Mouse (Mus musculus): ENCODE data around the gene Slc2a10. TPM values are rescaled to one million over a fixed set of nuclear protein-coding genes. Genes with fewer than 3 reads are reported as not detected.

Gene Slc2a10
- polyA plus RNA-seq (2014; fragmentation: Nextera tagmentation; extraction: Ambion mirVana) = 10.4 and 11.7 TPM in 2 replicates

GRCm38 (mm10) chr2:165503259-165504203, at the start of gene Slc2a10:
Gene Slc2a10 (plus strand): TSS chr2:165503787.
- DNase-seq (ENCODE audit: low spot score) = peak; percentile 78
- Histone ChIP-seq H3K27me3 (replicated peaks; ENCODE audit: control insufficient read depth, insufficient read depth, low read length) (no peaks in the 10 kb centered on the region), H3K9me3 (ENCODE audit: control insufficient read depth, low read length) (no peaks in the 10 kb centered on the region), H3K27ac (replicated peaks; ENCODE audit: low read depth, low read length) (peak within 1 kb of the TSS; percentile 75), H3K4me2 (ENCODE audit: low read depth, low read length) (peak within 1 kb of the TSS; percentile 83), H3K4me1 (ENCODE audit: control insufficient read depth, insufficient read depth, low read length) (peaks cover 24% of the 10 kb centered on the region), H3K9ac (ENCODE audit: low read depth, low read length) (peak within 1 kb of the TSS; percentile 81), H3K36me3 (ENCODE audit: control insufficient read depth, insufficient read depth, low read length) (no peaks in the 10 kb centered on the region), H3K4me3 (ENCODE audit: low read depth, low read length) (peak within 1 kb of the TSS; percentile 54)
- ATAC-seq (ENCODE audit: low read depth) = peak; percentile 85
- 11% methylated on average over 6 of the region's 32 CpGs for WGBS

GRCm38 (mm10) chr2:165456710-165457109, 46.9 kb upstream of the Slc2a10 start:
- ATAC-seq (ENCODE audit: low read depth) (no peak), DNase-seq (ENCODE audit: low spot score) (peak; percentile 62)
- no peak overlapping the region for H3K27ac ChIP-seq (replicated peaks; ENCODE audit: low read depth, low read length)
- H3K9ac ChIP-seq (ENCODE audit: low read depth, low read length) = no peak overlapping the region
- H3K4me2 ChIP-seq (ENCODE audit: low read depth, low read length) = no peak overlapping the region
- 47% methylated on average over 2 of the region's 2 CpGs for WGBS
- H3K9me3 ChIP-seq (ENCODE audit: control insufficient read depth, low read length) = no peaks in the 10 kb centered on the region
- no peak overlapping the region for H3K4me3 ChIP-seq (ENCODE audit: low read depth, low read length)
- no peaks in the 10 kb centered on the region for H3K27me3 ChIP-seq (replicated peaks; ENCODE audit: control insufficient read depth, insufficient read depth, low read length)
- no peaks in the 10 kb centered on the region for H3K36me3 ChIP-seq (ENCODE audit: control insufficient read depth, insufficient read depth, low read length)
- H3K4me1 ChIP-seq (ENCODE audit: control insufficient read depth, insufficient read depth, low read length) = no peaks in the 10 kb centered on the region

GRCm38 (mm10) chr2:165458189-165458588, 45.4 kb upstream of the Slc2a10 start:
- no peak overlapping the region for H3K4me3 ChIP-seq (ENCODE audit: low read depth, low read length)
- no peaks in the 10 kb centered on the region for H3K36me3 ChIP-seq (ENCODE audit: control insufficient read depth, insufficient read depth, low read length)
- H3K27me3 ChIP-seq (replicated peaks; ENCODE audit: control insufficient read depth, insufficient read depth, low read length) = no peaks in the 10 kb centered on the region
- H3K4me1 ChIP-seq (ENCODE audit: control insufficient read depth, insufficient read depth, low read length) = no peaks in the 10 kb centered on the region
- DNase-seq (ENCODE audit: low spot score) (no peak), ATAC-seq (ENCODE audit: low read depth) (no peak)
- no peak overlapping the region for H3K9ac ChIP-seq (ENCODE audit: low read depth, low read length)
- no peak overlapping the region for H3K27ac ChIP-seq (replicated peaks; ENCODE audit: low read depth, low read length)
- H3K4me2 ChIP-seq (ENCODE audit: low read depth, low read length) = no peak overlapping the region
- WGBS = 28% methylated on average over 5 of the region's 5 CpGs
- H3K9me3 ChIP-seq (ENCODE audit: control insufficient read depth, low read length) = no peaks in the 10 kb centered on the region

- no peak; the same call in 1 of the 2 replicates for ATAC-seq (ENCODE audit: low read depth)
- no peak for DNase-seq (ENCODE audit: low spot score)
These were observed 43.9 kb upstream of the Slc2a10 start for GRCm38 (mm10) chr2:165459663-165460062.

GRCm38 (mm10) chr2:165467824-165468452, 35.6 kb upstream of the Slc2a10 start:
- Histone ChIP-seq H3K4me1 (ENCODE audit: control insufficient read depth, insufficient read depth, low read length) (no peaks in the 10 kb centered on the region; the same call in 1 of the 2 replicates), H3K9ac (ENCODE audit: low read depth, low read length) (no peak overlapping the region), H3K9me3 (ENCODE audit: control insufficient read depth, low read length) (no peaks in the 10 kb centered on the region), H3K36me3 (ENCODE audit: control insufficient read depth, insufficient read depth, low read length) (no peaks in the 10 kb centered on the region), H3K4me3 (ENCODE audit: low read depth, low read length) (no peak overlapping the region), H3K27me3 (replicated peaks; ENCODE audit: control insufficient read depth, insufficient read depth, low read length) (peaks cover 11% of the 10 kb centered on the region), H3K4me2 (ENCODE audit: low read depth, low read length) (no peak overlapping the region), H3K27ac (replicated peaks; ENCODE audit: low read depth, low read length) (no peak overlapping the region)
- 51% methylated on average over 15 of the region's 15 CpGs for WGBS
- ATAC-seq (ENCODE audit: low read depth) (no peak), DNase-seq (ENCODE audit: low spot score) (peak; percentile 43)

More at GRCm38 (mm10) chr2:165459663-165460062, 43.9 kb upstream of the Slc2a10 start:
- Histone ChIP-seq H3K4me1 (ENCODE audit: control insufficient read depth, insufficient read depth, low read length) (no peaks in the 10 kb centered on the region), H3K9ac (ENCODE audit: low read depth, low read length) (no peak overlapping the region), H3K4me2 (ENCODE audit: low read depth, low read length) (no peak overlapping the region), H3K36me3 (ENCODE audit: control insufficient read depth, insufficient read depth, low read length) (no peaks in the 10 kb centered on the region), H3K27ac (replicated peaks; ENCODE audit: low read depth, low read length) (no peak overlapping the region), H3K4me3 (ENCODE audit: low read depth, low read length) (no peak overlapping the region), H3K27me3 (replicated peaks; ENCODE audit: control insufficient read depth, insufficient read depth, low read length) (no peaks in the 10 kb centered on the region), H3K9me3 (ENCODE audit: control insufficient read depth, low read length) (no peaks in the 10 kb centered on the region)
- 24% methylated on average over 7 of the region's 7 CpGs for WGBS

- H3K9me3 ChIP-seq (ENCODE audit: control insufficient read depth, low read length) = no peaks in the 10 kb centered on the region
- H3K4me2 ChIP-seq (ENCODE audit: low read depth, low read length) = no peak overlapping the region
- 34% methylated on average over 5 of the region's 5 CpGs for WGBS
- H3K9ac ChIP-seq (ENCODE audit: low read depth, low read length) = no peak overlapping the region
- no peak overlapping the region for H3K27ac ChIP-seq (replicated peaks; ENCODE audit: low read depth, low read length)
- ATAC-seq (ENCODE audit: low read depth) = no peak
- peak; percentile 41 for DNase-seq (ENCODE audit: low spot score)
- H3K4me3 ChIP-seq (ENCODE audit: low read depth, low read length) = no peak overlapping the region
- H3K27me3 ChIP-seq (replicated peaks; ENCODE audit: control insufficient read depth, insufficient read depth, low read length) = peaks cover 20% of the 10 kb centered on the region
- no peaks in the 10 kb centered on the region; the same call in 1 of the 2 replicates for H3K4me1 ChIP-seq (ENCODE audit: control insufficient read depth, insufficient read depth, low read length)
- H3K36me3 ChIP-seq (ENCODE audit: control insufficient read depth, insufficient read depth, low read length) = no peaks in the 10 kb centered on the region
These were observed 33.4 kb upstream of the Slc2a10 start for GRCm38 (mm10) chr2:165470167-165470566.

- Histone ChIP-seq H3K4me2 (ENCODE audit: low read depth, low read length) (no peak overlapping the region), H3K9ac (ENCODE audit: low read depth, low read length) (no peak overlapping the region), H3K4me3 (ENCODE audit: low read depth, low read length) (no peak overlapping the region), H3K9me3 (ENCODE audit: control insufficient read depth, low read length) (no peaks in the 10 kb centered on the region), H3K27me3 (replicated peaks; ENCODE audit: control insufficient read depth, insufficient read depth, low read length) (peaks cover 20% of the 10 kb centered on the region), H3K27ac (replicated peaks; ENCODE audit: low read depth, low read length) (no peak overlapping the region), H3K36me3 (ENCODE audit: control insufficient read depth, insufficient read depth, low read length) (no peaks in the 10 kb centered on the region), H3K4me1 (ENCODE audit: control insufficient read depth, insufficient read depth, low read length) (no peaks in the 10 kb centered on the region; the same call in 1 of the 2 replicates)
- no peak for ATAC-seq (ENCODE audit: low read depth)
- 68% methylated on average over 11 of the region's 11 CpGs for WGBS
- no peak for DNase-seq (ENCODE audit: low spot score)
These were observed 31.6 kb upstream of the Slc2a10 start for GRCm38 (mm10) chr2:165471943-165472342.

GRCm38 (mm10) chr2:165473003-165473402, 30.6 kb upstream of the Slc2a10 start, which contains the start of gene Slc13a3:
Gene Slc13a3 (minus strand): TSS chr2:165473230.
- Histone ChIP-seq H3K4me1 (ENCODE audit: control insufficient read depth, insufficient read depth, low read length) (no peaks in the 10 kb centered on the region; the same call in 1 of the 2 replicates), H3K9me3 (ENCODE audit: control insufficient read depth, low read length) (no peaks in the 10 kb centered on the region), H3K4me3 (ENCODE audit: low read depth, low read length) (peak within 1 kb of the TSS; percentile 19; the same call in 1 of the 2 replicates), H3K27ac (replicated peaks; ENCODE audit: low read depth, low read length) (no peak within 1 kb of the TSS), H3K27me3 (replicated peaks; ENCODE audit: control insufficient read depth, insufficient read depth, low read length) (peaks cover 20% of the 10 kb centered on the region), H3K36me3 (ENCODE audit: control insufficient read depth, insufficient read depth, low read length) (no peaks in the 10 kb centered on the region), H3K9ac (ENCODE audit: low read depth, low read length) (peak within 1 kb of the TSS; percentile 37), H3K4me2 (ENCODE audit: low read depth, low read length) (peak within 1 kb of the TSS; percentile 46)
- DNase-seq (ENCODE audit: low spot score) (no peak), ATAC-seq (ENCODE audit: low read depth) (no peak)
- 1% methylated on average over 17 of the region's 35 CpGs for WGBS
